Mouse (Mus musculus) stomach, postnatal 0 days (tissue): ENCODE results near the gene Gm10643. TPM values are rescaled to one million over a fixed set of nuclear protein-coding genes. Genes with fewer than 3 reads are reported as not detected.

Experiments
- ATAC-seq: fragments of 200-750 bp; cut with Nextera tagmentation; 2 replicates; pipeline ENCODE4 v1.8.0; 2017; ENCODE audit not compliant: low FRiP score, low TSS enrichment
- DNase-seq: peaks from one replicate; pipeline ENCODE4 v3.0.0-alpha.2; 2016; ENCODE audit warnings: low spot score
- H3K27ac ChIP-seq: fragments of 300-500 bp; sonication (generic); replicated peaks from 2 replicates; pipeline ENCODE4 v1.5.1; 2014; ENCODE audit warnings: mild to moderate bottlenecking, control low read depth
- H3K27me3 ChIP-seq: fragments of 300-500 bp; sonication (generic); 2 replicates; pipeline ENCODE4 v1.6.1; 2014; ENCODE audit warnings: low read length; ENCODE audit not compliant: control insufficient read depth, insufficient read depth
- H3K36me3 ChIP-seq: fragments of 300-500 bp; sonication (generic); 2 replicates; pipeline ENCODE4 v1.6.1; 2014; ENCODE audit warnings: low read length, mixed read lengths; ENCODE audit not compliant: control insufficient read depth, insufficient read depth
- H3K4me1 ChIP-seq: fragments of 300-500 bp; sonication (generic); replicated peaks from 2 replicates; pipeline ENCODE4 v1.6.1; 2014; ENCODE audit warnings: antibody characterized with exemption; ENCODE audit not compliant: control insufficient read depth, insufficient read depth
- H3K4me2 ChIP-seq: fragments of 300-500 bp; sonication (generic); replicated peaks from 2 replicates; pipeline ENCODE4 v1.6.1; 2014; ENCODE audit warnings: low read depth, mild to moderate bottlenecking, control low read depth, moderate library complexity
- H3K4me3 ChIP-seq: fragments of 300-500 bp; sonication (generic); 2 replicates; pipeline ENCODE4 v1.5.1; 2014; ENCODE audit warnings: low read depth, low read length, control low read depth
- H3K9ac ChIP-seq: fragments of 300-500 bp; sonication (generic); 2 replicates; pipeline ENCODE4 v1.6.1; 2014; ENCODE audit warnings: mild to moderate bottlenecking, low read length, control low read depth, mixed read lengths
- H3K9me3 ChIP-seq: fragments of 300-500 bp; sonication (generic); 2 replicates; pipeline ENCODE4 v1.6.1; 2016; ENCODE audit warnings: low read length; ENCODE audit not compliant: control insufficient read depth
- CTCF ChIP-seq: IDR thresholded peaks from 2 replicates; pipeline ENCODE4 v1.5.1; 2016; ENCODE audit warnings: antibody characterized with exemption, low read depth, mild to moderate bottlenecking, moderate library complexity
- EP300 ChIP-seq: optimal IDR thresholded peaks from 2 replicates; pipeline ENCODE3; 2016; ENCODE audit warnings: antibody characterized with exemption
- WGBS: fragments of 180-500 bp; shearing (Covaris S2); extraction: QIAGEN DNeasy Blood & Tissue Kit; methylation state at CpG from one replicate; pipeline ENCODE4 v1.1.7; 2014; 5-methylcytosine and 5-hydroxymethylcytosine counted together
- polyA plus RNA-seq: library from polyadenylated mRNA; unstranded; fragments of >200 nt; fragmentation: Nextera tagmentation; extraction: Ambion mirVana; gene quantifications from 2 replicates; pipeline ENCODE4 v1.2.1, GENCODE M21; 2015

Gm10643 gene
- polyA plus RNA-seq, 1 experiment from 2014 or later = 0.96 TPM

- DNase-seq (no peak), ATAC-seq (no peak)
- Histone ChIP-seq H3K4me2 (no peak overlapping the region), H3K9me3 (no peaks in the 10 kb centered on the region), H3K27ac (no peak overlapping the region), H3K4me1 (0 out of 2 replicates have a peak, but pooled peaks cover 3% of the 10 kb centered on the region), H3K27me3 (peaks cover 2% of the 10 kb centered on the region; the same call in 1 of the 2 replicates), H3K9ac (no peak overlapping the region), H3K36me3 (no peaks in the 10 kb centered on the region), H3K4me3 (no peak overlapping the region)
- 88% methylated on average over 5 of the region's 5 CpGs for WGBS
- TF ChIP-seq EP300 (no peak), CTCF (no peak)
Observed at GRCm38 (mm10) chr8:84029272-84029671, 35.7 kb downstream of the Gm10643 start.

GRCm38 (mm10) chr8:84027449-84027848, 37.5 kb downstream of the Gm10643 start:
- DNase-seq (no peak), ATAC-seq (no peak)
- TF ChIP-seq EP300 = no peak
- no peak for TF ChIP-seq CTCF
- Histone ChIP-seq H3K4me3 (no peak overlapping the region), H3K4me1 (peaks cover 10% of the 10 kb centered on the region; the same call in 1 of the 2 replicates), H3K36me3 (no peaks in the 10 kb centered on the region), H3K9me3 (no peaks in the 10 kb centered on the region), H3K27ac (no peak overlapping the region), H3K4me2 (no peak overlapping the region), H3K27me3 (peaks cover 2% of the 10 kb centered on the region; the same call in 1 of the 2 replicates), H3K9ac (no peak overlapping the region)
- WGBS = 13% methylated on average over 10 of the region's 10 CpGs

GRCm38 (mm10) chr8:84025863-84026262, 39.1 kb downstream of the Gm10643 start:
- Histone ChIP-seq H3K4me2 (peak overlapping the region; percentile 74), H3K4me3 (peak overlapping the region; percentile 40), H3K36me3 (no peaks in the 10 kb centered on the region), H3K27ac (no peak overlapping the region), H3K9ac (peak overlapping the region; percentile 31; the same call in 1 of the 2 replicates), H3K27me3 (peaks cover 2% of the 10 kb centered on the region; the same call in 1 of the 2 replicates), H3K9me3 (no peaks in the 10 kb centered on the region), H3K4me1 (peaks cover 13% of the 10 kb centered on the region)
- DNase-seq = peak; percentile 71
- peak; percentile 55; the same call in 1 of the 2 replicates for ATAC-seq
- no peak for TF ChIP-seq CTCF
- TF ChIP-seq EP300 = no peak
- WGBS = 2% methylated on average over 41 of the region's 41 CpGs

- H3K36me3 ChIP-seq = no peaks in the 10 kb centered on the region
- DNase-seq (peak; percentile 65), ATAC-seq (no peak)
- H3K9ac ChIP-seq = no peak overlapping the region
- no peak overlapping the region for H3K27ac ChIP-seq
- no peak for TF ChIP-seq EP300
- peak; percentile 75 for TF ChIP-seq CTCF
- H3K27me3 ChIP-seq = peaks cover 2% of the 10 kb centered on the region; the same call in 1 of the 2 replicates
- H3K4me2 ChIP-seq = no peak overlapping the region
- H3K4me3 ChIP-seq = no peak overlapping the region
- 18% methylated on average over 10 of the region's 10 CpGs for WGBS
- H3K9me3 ChIP-seq = no peaks in the 10 kb centered on the region
- H3K4me1 ChIP-seq = peaks cover 13% of the 10 kb centered on the region
Observed at GRCm38 (mm10) chr8:84024171-84024570, 40.8 kb downstream of the Gm10643 start.

GRCm38 (mm10) chr8:84023631-84024030, 41.3 kb downstream of the Gm10643 start:
- H3K27ac ChIP-seq = no peak overlapping the region
- 71% methylated on average over 1 of the region's 1 CpGs for WGBS
- H3K9ac ChIP-seq = no peak overlapping the region
- TF ChIP-seq CTCF (no peak), EP300 (no peak)
- DNase-seq (no peak), ATAC-seq (no peak)
- H3K36me3 ChIP-seq = no peaks in the 10 kb centered on the region
- peaks cover 2% of the 10 kb centered on the region; the same call in 1 of the 2 replicates for H3K27me3 ChIP-seq
- H3K9me3 ChIP-seq = no peaks in the 10 kb centered on the region
- H3K4me3 ChIP-seq = no peak overlapping the region
- H3K4me1 ChIP-seq = peaks cover 13% of the 10 kb centered on the region
- no peak overlapping the region for H3K4me2 ChIP-seq

- no peak for TF ChIP-seq EP300
- no peak for TF ChIP-seq CTCF
- no peak overlapping the region for H3K9ac ChIP-seq
- 2% methylated on average over 5 of the region's 5 CpGs for WGBS
- no peaks in the 10 kb centered on the region for H3K9me3 ChIP-seq
- H3K4me2 ChIP-seq = no peak overlapping the region
- no peaks in the 10 kb centered on the region for H3K36me3 ChIP-seq
- H3K4me3 ChIP-seq = no peak overlapping the region
- DNase-seq = peak; percentile 46
- no peak overlapping the region for H3K27ac ChIP-seq
- ATAC-seq = no peak
- peaks cover 2% of the 10 kb centered on the region; the same call in 1 of the 2 replicates for H3K27me3 ChIP-seq
- peaks cover 13% of the 10 kb centered on the region for H3K4me1 ChIP-seq
Observed at GRCm38 (mm10) chr8:84023085-84023484, 41.9 kb downstream of the Gm10643 start.
